Mouse (Mus musculus) embryonic fibroblast, embryonic 13.5 days (primary cell): Measurements from ENCODE around the gene Rpia.

Experiments
- CTCF ChIP-seq: IDR thresholded peaks from 2 replicates; pipeline ENCODE4 v1.5.1; 2011; ENCODE audit warnings: mild to moderate bottlenecking, control low read depth, low read length, moderate library complexity, borderline replicate concordance; ENCODE audit not compliant: insufficient read depth
- POLR2A ChIP-seq: IDR thresholded peaks from 2 replicates; pipeline ENCODE4 v1.6.1; 2011; ENCODE audit warnings: low read depth, mild to moderate bottlenecking, control low read depth, low read length, moderate library complexity

- TF ChIP-seq POLR2A, result no peak
- no peak for TF ChIP-seq CTCF
Observed at GRCm38 (mm10) chr6:70751251-70751897, 40.7 kb downstream of the Rpia start.
